Mouse (Mus musculus): ENCODE data around the gene Lhfpl5. TPM values are rescaled to one million over a fixed set of nuclear protein-coding genes. Genes with fewer than 3 reads are reported as not detected.

The Lhfpl5 gene
- polyA plus RNA-seq, 1 experiment: 0.06 TPM

DNA sequence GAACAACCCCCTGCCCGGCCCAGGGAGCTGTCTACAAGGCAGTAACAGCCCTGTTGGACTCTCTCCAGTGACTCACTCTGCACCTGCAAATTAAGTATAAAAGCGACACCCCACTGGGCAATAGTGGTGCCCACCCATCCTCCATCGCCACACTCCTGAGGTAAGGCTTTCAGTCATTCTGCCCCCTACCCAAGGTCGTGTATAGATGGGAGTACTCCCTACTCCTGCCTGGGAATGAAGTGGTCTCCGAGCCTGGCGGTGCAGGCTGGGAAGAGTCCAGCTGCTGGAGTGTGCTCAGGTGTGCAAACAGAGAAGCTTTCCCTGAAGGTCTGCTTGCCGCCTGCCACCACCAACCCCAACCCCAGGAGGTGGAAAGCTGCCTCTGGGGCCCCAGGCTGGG lies 13.8 kb upstream of the Lhfpl5 start:
- H3K79me2 ChIP-seq (ENCODE audit: control insufficient read depth, insufficient read depth): no peaks in the 10 kb centered on the region
- TF ChIP-seq MAX (IDR thresholded peaks at IDR 0.05): no peak
- TF ChIP-seq CEBPB (IDR thresholded peaks at IDR 0.05; ENCODE audit: low read depth): no peak
- no peak for TF ChIP-seq USF1 (IDR thresholded peaks at IDR 0.05; ENCODE audit: low read depth)
- no peak for TF ChIP-seq FOSL1 (IDR thresholded peaks at IDR 0.05; ENCODE audit: insufficient read depth, low read length, poor library complexity, severe bottlenecking)
- TF ChIP-seq MYOG (IDR thresholded peaks at IDR 0.05; ENCODE audit: control insufficient read depth, extremely low read depth, insufficient read length): no peak
- TF ChIP-seq MYOD1 (IDR thresholded peaks at IDR 0.05; ENCODE audit: control insufficient read depth, insufficient read length, low read depth): no peak
- TF ChIP-seq CTCF (IDR thresholded peaks at IDR 0.05; ENCODE audit: control insufficient read depth, insufficient read depth, insufficient read length): no peak
- no peak overlapping the region for H3ac ChIP-seq (ENCODE audit: control insufficient read depth, insufficient read length, low read depth)
- no peaks in the 10 kb centered on the region for H3K36me3 ChIP-seq (ENCODE audit: control insufficient read depth, insufficient read depth)
- H3K79me3 ChIP-seq (ENCODE audit: low read depth): no peaks in the 10 kb centered on the region
- H3K27me3 ChIP-seq (ENCODE audit: control insufficient read depth, insufficient read depth, insufficient read length): peaks cover 31% of the 10 kb centered on the region
- no peak overlapping the region for H3K4me3 ChIP-seq (ENCODE audit: insufficient read depth, poor library complexity, severe bottlenecking)

DNA sequence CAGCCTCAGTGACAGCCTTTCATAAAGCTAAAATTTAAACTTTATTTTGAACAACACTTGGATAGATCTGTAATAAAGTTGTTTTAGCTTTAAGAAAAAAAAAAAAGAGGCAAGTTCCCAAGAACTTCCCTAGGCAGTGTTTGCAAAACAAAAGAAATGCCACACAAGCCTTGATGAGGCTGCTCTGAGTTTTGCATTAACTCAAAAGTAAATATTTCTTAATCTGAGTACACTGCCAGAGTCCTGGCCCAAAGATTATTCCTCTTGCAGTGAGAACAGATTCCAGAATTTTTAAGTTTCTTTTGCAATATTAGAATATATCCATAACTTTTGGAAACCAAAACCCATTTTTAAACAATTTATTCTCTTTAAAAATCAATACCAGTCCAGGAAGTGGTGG lies 10.3 kb upstream of the Lhfpl5 start:
- H3K4me3 ChIP-seq (ENCODE audit: insufficient read depth, poor library complexity, severe bottlenecking): no peak overlapping the region
- no peaks in the 10 kb centered on the region for H3K79me3 ChIP-seq (ENCODE audit: low read depth)
- peaks cover 21% of the 10 kb centered on the region for H3K27me3 ChIP-seq (ENCODE audit: control insufficient read depth, insufficient read depth, insufficient read length)
- TF ChIP-seq CEBPB (IDR thresholded peaks at IDR 0.05; ENCODE audit: low read depth): no peak
- no peak for TF ChIP-seq CTCF (IDR thresholded peaks at IDR 0.05; ENCODE audit: control insufficient read depth, insufficient read depth, insufficient read length)
- TF ChIP-seq FOSL1 (IDR thresholded peaks at IDR 0.05; ENCODE audit: insufficient read depth, low read length, poor library complexity, severe bottlenecking): no peak
- no peak for TF ChIP-seq MAX (IDR thresholded peaks at IDR 0.05)
- TF ChIP-seq MYOD1 (IDR thresholded peaks at IDR 0.05; ENCODE audit: control insufficient read depth, insufficient read length, low read depth): no peak
- TF ChIP-seq MYOG (IDR thresholded peaks at IDR 0.05; ENCODE audit: control insufficient read depth, extremely low read depth, insufficient read length): no peak
- TF ChIP-seq USF1 (IDR thresholded peaks at IDR 0.05; ENCODE audit: low read depth): no peak
- no peaks in the 10 kb centered on the region for H3K36me3 ChIP-seq (ENCODE audit: control insufficient read depth, insufficient read depth)
- H3K79me2 ChIP-seq (ENCODE audit: control insufficient read depth, insufficient read depth): no peaks in the 10 kb centered on the region
- no peak overlapping the region for H3ac ChIP-seq (ENCODE audit: control insufficient read depth, insufficient read length, low read depth)

DNA sequence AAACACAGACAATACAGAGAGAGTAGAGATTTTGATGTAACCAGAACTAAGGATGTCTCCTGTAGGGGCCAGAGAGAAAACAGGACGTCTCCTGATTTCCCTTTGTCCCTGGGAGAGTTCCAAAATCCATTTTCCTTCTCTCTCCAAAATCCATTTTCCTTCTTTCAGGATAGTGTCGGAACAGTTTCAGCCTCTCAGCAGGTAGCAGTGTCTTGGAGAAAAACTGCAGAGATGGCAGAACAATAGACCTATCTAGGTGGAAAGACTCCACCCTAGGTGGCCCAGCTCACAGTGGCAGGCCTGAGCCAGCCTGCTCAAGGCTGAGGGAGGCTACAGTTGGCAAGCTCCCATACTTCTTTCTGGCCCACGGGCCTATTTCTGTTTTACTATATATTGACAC lies 7.9 kb upstream of the Lhfpl5 start:
- Histone ChIP-seq H3K79me3 (ENCODE audit: low read depth) (no peaks in the 10 kb centered on the region), H3K27me3 (ENCODE audit: control insufficient read depth, insufficient read depth, insufficient read length) (peaks cover 2% of the 10 kb centered on the region), H3K4me3 (ENCODE audit: insufficient read depth, poor library complexity, severe bottlenecking) (no peak overlapping the region), H3K36me3 (ENCODE audit: control insufficient read depth, insufficient read depth) (no peaks in the 10 kb centered on the region), H3K79me2 (ENCODE audit: control insufficient read depth, insufficient read depth) (no peaks in the 10 kb centered on the region), H3ac (ENCODE audit: control insufficient read depth, insufficient read length, low read depth) (no peak overlapping the region)
- TF ChIP-seq MAX (IDR thresholded peaks at IDR 0.05) (no peak), MYOD1 (IDR thresholded peaks at IDR 0.05; ENCODE audit: control insufficient read depth, insufficient read length, low read depth) (no peak), CEBPB (IDR thresholded peaks at IDR 0.05; ENCODE audit: low read depth) (no peak), FOSL1 (IDR thresholded peaks at IDR 0.05; ENCODE audit: insufficient read depth, low read length, poor library complexity, severe bottlenecking) (no peak), USF1 (IDR thresholded peaks at IDR 0.05; ENCODE audit: low read depth) (no peak), MYOG (IDR thresholded peaks at IDR 0.05; ENCODE audit: control insufficient read depth, extremely low read depth, insufficient read length) (no peak), CTCF (IDR thresholded peaks at IDR 0.05; ENCODE audit: control insufficient read depth, insufficient read depth, insufficient read length) (no peak)

DNA sequence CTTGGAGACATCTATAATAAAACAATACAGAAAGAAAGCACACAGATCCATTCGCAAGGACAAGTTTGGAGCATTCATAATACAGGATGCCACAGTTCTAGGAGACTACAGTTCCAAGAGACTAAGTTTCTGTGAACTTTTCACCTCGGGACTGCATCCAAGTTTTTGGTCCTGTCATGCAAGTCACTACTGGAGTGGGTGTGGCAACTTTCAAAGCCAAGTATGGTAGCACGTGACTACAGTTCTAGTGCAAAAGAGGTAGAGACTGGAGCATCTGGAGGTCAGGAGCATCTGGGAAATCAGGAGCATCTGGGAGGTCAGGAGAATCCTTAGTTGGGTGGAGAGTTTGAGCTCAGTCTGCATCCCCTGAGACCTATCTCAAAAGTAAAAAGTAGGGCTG lies 3.6 kb upstream of the Lhfpl5 start:
- Histone ChIP-seq H3K4me3 (ENCODE audit: insufficient read depth, poor library complexity, severe bottlenecking) (no peak overlapping the region), H3K36me3 (ENCODE audit: control insufficient read depth, insufficient read depth) (no peaks in the 10 kb centered on the region), H3K27me3 (ENCODE audit: control insufficient read depth, insufficient read depth, insufficient read length) (peaks cover 4% of the 10 kb centered on the region)

DNA sequence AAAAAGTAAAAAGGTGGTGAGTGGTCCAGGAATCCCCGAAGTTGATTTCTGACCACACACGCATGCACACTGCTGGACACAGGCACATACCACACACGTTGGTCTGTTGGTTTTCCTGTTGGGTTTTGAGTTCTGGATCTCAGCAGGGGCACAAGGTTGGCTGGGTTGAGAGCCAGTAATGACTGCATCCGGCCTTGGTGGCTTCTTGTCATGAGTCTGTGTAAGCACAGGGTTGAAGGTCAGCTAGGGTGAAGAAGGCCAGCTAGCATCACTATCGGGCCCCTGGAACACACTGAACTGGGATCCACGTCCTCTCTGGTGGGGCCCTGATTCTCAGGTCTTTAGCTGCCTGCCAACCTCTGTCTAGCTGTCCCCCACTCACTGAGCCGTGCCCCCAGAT lies 2.9 kb upstream of the Lhfpl5 start:
- Histone ChIP-seq H3K4me3 (ENCODE audit: insufficient read depth, poor library complexity, severe bottlenecking) (no peak overlapping the region), H3ac (ENCODE audit: control insufficient read depth, insufficient read length, low read depth) (no peak overlapping the region), H3K79me2 (ENCODE audit: control insufficient read depth, insufficient read depth) (no peaks in the 10 kb centered on the region), H3K79me3 (ENCODE audit: low read depth) (no peaks in the 10 kb centered on the region), H3K27me3 (ENCODE audit: control insufficient read depth, insufficient read depth, insufficient read length) (peaks cover 4% of the 10 kb centered on the region), H3K36me3 (ENCODE audit: control insufficient read depth, insufficient read depth) (no peaks in the 10 kb centered on the region)
- TF ChIP-seq USF1 (IDR thresholded peaks at IDR 0.05; ENCODE audit: low read depth) (no peak), MYOD1 (IDR thresholded peaks at IDR 0.05; ENCODE audit: control insufficient read depth, insufficient read length, low read depth) (no peak), CEBPB (IDR thresholded peaks at IDR 0.05; ENCODE audit: low read depth) (no peak), MAX (IDR thresholded peaks at IDR 0.05) (no peak), MYOG (IDR thresholded peaks at IDR 0.05; ENCODE audit: control insufficient read depth, extremely low read depth, insufficient read length) (no peak), FOSL1 (IDR thresholded peaks at IDR 0.05; ENCODE audit: insufficient read depth, low read length, poor library complexity, severe bottlenecking) (no peak), CTCF (IDR thresholded peaks at IDR 0.05; ENCODE audit: control insufficient read depth, insufficient read depth, insufficient read length) (no peak)

More for the DNA sequence above, 3.6 kb upstream of the Lhfpl5 start:
- H3K79me2 ChIP-seq (ENCODE audit: control insufficient read depth, insufficient read depth): no peaks in the 10 kb centered on the region
- H3ac ChIP-seq (ENCODE audit: control insufficient read depth, insufficient read length, low read depth): no peak overlapping the region
- no peaks in the 10 kb centered on the region for H3K79me3 ChIP-seq (ENCODE audit: low read depth)
- TF ChIP-seq MYOD1 (IDR thresholded peaks at IDR 0.05; ENCODE audit: control insufficient read depth, insufficient read length, low read depth) (no peak), MAX (IDR thresholded peaks at IDR 0.05) (no peak), CTCF (IDR thresholded peaks at IDR 0.05; ENCODE audit: control insufficient read depth, insufficient read depth, insufficient read length) (no peak), USF1 (IDR thresholded peaks at IDR 0.05; ENCODE audit: low read depth) (no peak), FOSL1 (IDR thresholded peaks at IDR 0.05; ENCODE audit: insufficient read depth, low read length, poor library complexity, severe bottlenecking) (no peak), CEBPB (IDR thresholded peaks at IDR 0.05; ENCODE audit: low read depth) (no peak), MYOG (IDR thresholded peaks at IDR 0.05; ENCODE audit: control insufficient read depth, extremely low read depth, insufficient read length) (no peak)

DNA sequence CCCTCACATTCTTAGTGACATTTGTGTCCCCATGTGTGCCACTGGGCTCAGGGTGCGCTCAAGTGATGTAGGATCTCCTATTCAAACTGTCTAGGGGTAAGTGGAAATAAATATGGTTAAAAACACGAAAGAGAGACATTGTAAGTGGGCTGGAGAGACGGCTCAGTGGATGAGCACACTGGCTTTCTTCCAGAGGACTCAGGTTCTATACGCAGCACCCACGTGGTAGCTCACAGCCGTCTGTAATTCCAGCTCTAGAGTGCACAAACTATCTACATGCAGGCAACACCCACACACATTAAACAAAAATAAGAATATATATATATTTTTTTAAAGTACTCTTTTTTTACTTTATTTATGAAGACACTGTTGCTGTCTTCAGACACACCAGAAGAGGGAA lies 2.5 kb upstream of the Lhfpl5 start:
- Histone ChIP-seq H3K36me3 (ENCODE audit: control insufficient read depth, insufficient read depth) (no peaks in the 10 kb centered on the region), H3K79me3 (ENCODE audit: low read depth) (no peaks in the 10 kb centered on the region), H3ac (ENCODE audit: control insufficient read depth, insufficient read length, low read depth) (no peak overlapping the region), H3K79me2 (ENCODE audit: control insufficient read depth, insufficient read depth) (no peaks in the 10 kb centered on the region), H3K27me3 (ENCODE audit: control insufficient read depth, insufficient read depth, insufficient read length) (peaks cover 8% of the 10 kb centered on the region), H3K4me3 (ENCODE audit: insufficient read depth, poor library complexity, severe bottlenecking) (no peak overlapping the region)
- no peak for TF ChIP-seq USF1 (IDR thresholded peaks at IDR 0.05; ENCODE audit: low read depth)
- no peak for TF ChIP-seq FOSL1 (IDR thresholded peaks at IDR 0.05; ENCODE audit: insufficient read depth, low read length, poor library complexity, severe bottlenecking)
- TF ChIP-seq MYOD1 (IDR thresholded peaks at IDR 0.05; ENCODE audit: control insufficient read depth, insufficient read length, low read depth): no peak
- no peak for TF ChIP-seq MAX (IDR thresholded peaks at IDR 0.05)
- no peak for TF ChIP-seq CTCF (IDR thresholded peaks at IDR 0.05; ENCODE audit: control insufficient read depth, insufficient read depth, insufficient read length)
- no peak for TF ChIP-seq CEBPB (IDR thresholded peaks at IDR 0.05; ENCODE audit: low read depth)
- TF ChIP-seq MYOG (IDR thresholded peaks at IDR 0.05; ENCODE audit: control insufficient read depth, extremely low read depth, insufficient read length): no peak

All from C2C12 (cell line).